Mouse (Mus musculus): ENCODE measurements around the gene Cxcl2. TPM values are rescaled to one million over a fixed set of nuclear protein-coding genes. Genes with fewer than 3 reads are reported as not detected.

Gene Cxcl2
- polyA plus RNA-seq, 1 experiment from 2014 or later: 0.30 TPM

DNA sequence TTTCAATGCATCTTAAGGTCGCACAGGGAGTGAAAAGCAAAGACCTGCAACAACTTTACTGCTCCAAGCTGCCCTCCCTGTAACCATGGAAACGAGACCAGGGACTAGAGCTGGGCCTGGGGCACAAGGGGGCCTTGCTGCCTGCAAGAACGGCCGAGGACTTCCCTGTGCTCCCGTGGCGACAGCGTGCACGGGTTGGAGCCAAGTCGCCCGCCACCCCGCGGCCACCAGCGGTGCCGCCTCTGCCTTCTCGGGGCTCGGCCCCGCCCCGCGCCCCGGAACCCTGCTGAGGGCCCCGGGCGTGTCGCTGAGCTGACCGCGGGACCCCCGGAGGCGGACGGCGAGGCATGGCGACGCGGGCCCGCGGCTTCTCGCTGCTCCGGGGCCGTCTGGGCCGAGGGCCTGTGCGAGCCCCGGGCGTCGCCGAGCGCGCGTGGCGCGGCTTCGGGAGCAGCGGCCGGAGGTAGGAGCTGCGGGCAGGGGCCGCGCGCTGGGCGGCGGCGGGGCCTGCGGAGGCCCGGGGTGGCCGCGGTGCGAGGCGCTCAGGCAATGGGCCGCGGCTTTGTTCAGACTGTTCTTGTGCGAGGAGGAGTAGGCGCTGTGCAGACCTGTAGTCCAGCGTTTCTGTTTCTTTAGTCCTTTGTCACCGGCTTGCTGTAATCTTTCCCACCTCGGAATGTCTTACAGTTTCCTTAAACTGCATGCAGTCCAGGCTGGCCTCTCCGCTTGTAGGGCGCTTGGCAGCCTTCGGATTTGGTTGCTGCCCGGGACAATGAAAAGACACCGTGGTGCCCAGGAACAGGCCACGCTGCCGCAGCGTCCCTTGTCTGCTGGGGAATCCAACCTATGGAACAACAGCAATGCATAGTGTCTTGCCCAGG, 27.5 kb downstream of the Cxcl2 start, which contains the start of gene Mthfd2l:
Gene Mthfd2l, plus strand, starts transcription at position 147 of the 881 bp plus-strand sequence.
- Histone ChIP-seq H3K36me3 (ENCODE audit: control insufficient read depth, insufficient read depth) (0 out of 2 replicates have a peak, but pooled peaks cover 6% of the 10 kb centered on the region), H3K9me3 (ENCODE audit: control insufficient read depth) (no peaks in the 10 kb centered on the region), H3K27me3 (replicated peaks; ENCODE audit: control insufficient read depth, insufficient read depth, low read length) (no peaks in the 10 kb centered on the region), H3K27ac (ENCODE audit: low read depth, low read length) (peak within 1 kb of the TSS; percentile 96), H3K4me1 (replicated peaks; ENCODE audit: control insufficient read depth, insufficient read depth, low read length) (0 out of 2 replicates have a peak, but pooled peaks cover 3% of the 10 kb centered on the region), H3K9ac (ENCODE audit: low read depth, low read length) (peak within 1 kb of the TSS; percentile 95), H3K4me2 (replicated peaks; ENCODE audit: low read depth) (peak within 1 kb of the TSS; percentile 65), H3K4me3 (ENCODE audit: low read depth, low read length) (peak within 1 kb of the TSS; percentile 68)
- peak; percentile 85 for TF ChIP-seq CTCF (IDR thresholded peaks at IDR 0.05; ENCODE audit: low read depth)
- peak; percentile 97 for ATAC-seq
- under 1% methylated on average over 75 of the region's 79 CpGs for WGBS

GRCm38 (mm10) chr5:90931911-90932310, 28.2 kb downstream of the Cxcl2 start:
- 2% methylated on average over 6 of the region's 6 CpGs for WGBS
- Histone ChIP-seq H3K36me3 (ENCODE audit: control insufficient read depth, insufficient read depth) (0 out of 2 replicates have a peak, but pooled peaks cover 6% of the 10 kb centered on the region), H3K4me3 (ENCODE audit: low read depth, low read length) (peak overlapping the region; percentile 68), H3K9me3 (ENCODE audit: control insufficient read depth) (no peaks in the 10 kb centered on the region), H3K9ac (ENCODE audit: low read depth, low read length) (peak overlapping the region; percentile 95), H3K27me3 (replicated peaks; ENCODE audit: control insufficient read depth, insufficient read depth, low read length) (no peaks in the 10 kb centered on the region), H3K4me1 (replicated peaks; ENCODE audit: control insufficient read depth, insufficient read depth, low read length) (0 out of 2 replicates have a peak, but pooled peaks cover 3% of the 10 kb centered on the region), H3K4me2 (replicated peaks; ENCODE audit: low read depth) (peak overlapping the region; percentile 65), H3K27ac (ENCODE audit: low read depth, low read length) (peak overlapping the region; percentile 96)
- no peak for ATAC-seq
- no peak for TF ChIP-seq CTCF (IDR thresholded peaks at IDR 0.05; ENCODE audit: low read depth)

DNA sequence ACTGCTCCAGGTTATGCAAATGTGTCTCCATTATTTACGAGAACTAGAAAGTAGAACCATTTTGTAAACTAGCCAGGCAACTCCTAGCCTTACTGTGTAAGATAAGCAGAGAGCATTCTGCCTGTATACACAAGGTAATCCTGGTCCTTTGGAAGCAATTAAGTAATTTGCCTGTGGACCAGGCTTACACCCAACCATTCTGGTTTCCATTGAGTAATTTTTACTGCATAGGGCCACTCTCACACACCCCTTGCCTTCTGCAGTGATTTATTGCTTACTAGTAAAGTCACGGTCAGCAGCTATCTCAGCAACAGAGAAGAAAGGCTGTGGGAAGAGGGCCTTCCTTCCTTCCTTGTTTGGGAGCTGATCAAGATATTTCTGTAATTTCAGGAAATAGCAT, 33.0 kb downstream of the Cxcl2 start:
- Histone ChIP-seq H3K4me3 (ENCODE audit: low read depth, low read length) (no peak overlapping the region), H3K27ac (ENCODE audit: low read depth, low read length) (peak overlapping the region; percentile 41), H3K4me2 (replicated peaks; ENCODE audit: low read depth) (no peak overlapping the region), H3K36me3 (ENCODE audit: control insufficient read depth, insufficient read depth) (0 out of 2 replicates have a peak, but pooled peaks cover 6% of the 10 kb centered on the region), H3K4me1 (replicated peaks; ENCODE audit: control insufficient read depth, insufficient read depth, low read length) (0 out of 2 replicates have a peak, but pooled peaks cover 3% of the 10 kb centered on the region), H3K9ac (ENCODE audit: low read depth, low read length) (no peak overlapping the region), H3K27me3 (replicated peaks; ENCODE audit: control insufficient read depth, insufficient read depth, low read length) (no peaks in the 10 kb centered on the region), H3K9me3 (ENCODE audit: control insufficient read depth) (no peaks in the 10 kb centered on the region)
- TF ChIP-seq CTCF (IDR thresholded peaks at IDR 0.05; ENCODE audit: low read depth): no peak
- peak; percentile 91 for ATAC-seq
- WGBS: 34% methylated on average over 2 of the region's 2 CpGs

DNA sequence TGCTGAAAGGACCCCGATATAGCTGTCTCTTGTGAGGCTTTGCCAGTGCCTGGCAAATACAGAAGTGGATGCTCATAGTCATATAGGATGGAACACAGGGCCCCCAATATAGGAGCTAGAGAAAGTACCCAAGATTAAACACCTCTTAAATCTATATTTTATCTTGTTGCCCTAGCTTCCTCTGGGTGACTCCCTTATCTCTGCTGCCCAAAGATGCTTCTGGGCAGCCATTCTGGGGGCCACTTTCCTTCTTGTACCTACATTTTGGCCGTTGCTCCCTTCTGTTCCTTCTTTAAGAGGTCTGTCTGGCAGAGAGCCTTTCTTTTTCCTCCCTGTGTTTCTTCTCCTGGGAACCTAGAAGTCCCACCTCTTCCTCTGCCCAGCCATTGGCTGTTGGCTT, 41.8 kb downstream of the Cxcl2 start:
- H3K36me3 ChIP-seq (ENCODE audit: control insufficient read depth, insufficient read depth): no peaks in the 10 kb centered on the region
- H3K9ac ChIP-seq (ENCODE audit: low read depth, low read length): no peak overlapping the region
- no peak overlapping the region for H3K27ac ChIP-seq (ENCODE audit: low read depth, low read length)
- H3K9me3 ChIP-seq (ENCODE audit: control insufficient read depth): no peaks in the 10 kb centered on the region
- H3K4me2 ChIP-seq (replicated peaks; ENCODE audit: low read depth): no peak overlapping the region
- H3K4me1 ChIP-seq (replicated peaks; ENCODE audit: control insufficient read depth, insufficient read depth, low read length): no peaks in the 10 kb centered on the region
- no peak for TF ChIP-seq CTCF (IDR thresholded peaks at IDR 0.05; ENCODE audit: low read depth)
- no peak overlapping the region for H3K4me3 ChIP-seq (ENCODE audit: low read depth, low read length)
- H3K27me3 ChIP-seq (replicated peaks; ENCODE audit: control insufficient read depth, insufficient read depth, low read length): no peaks in the 10 kb centered on the region
- ATAC-seq: no peak
- 85% methylated on average over 2 of the region's 2 CpGs for WGBS

DNA sequence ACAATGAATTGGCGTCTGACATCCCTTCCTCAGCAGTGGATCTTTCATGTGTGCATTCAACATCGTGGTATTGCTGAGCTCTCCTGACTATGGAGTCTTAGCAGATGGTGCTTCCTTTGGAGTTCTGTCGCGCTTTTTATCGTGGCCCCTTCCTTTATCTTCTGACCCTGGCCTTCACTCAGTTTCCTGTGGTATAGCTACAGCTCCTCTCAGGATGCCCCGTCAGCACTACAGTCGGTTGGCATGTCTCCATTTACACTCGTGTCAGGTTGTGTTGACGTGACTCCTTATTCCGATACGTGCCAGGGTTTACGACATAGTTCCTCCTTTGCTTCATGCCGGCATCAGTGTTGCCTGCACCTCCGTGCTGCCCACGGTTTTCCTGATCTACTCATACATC, 45.8 kb downstream of the Cxcl2 start:
- no peaks in the 10 kb centered on the region for H3K27me3 ChIP-seq (replicated peaks; ENCODE audit: control insufficient read depth, insufficient read depth, low read length)
- WGBS: 84% methylated on average over 15 of the region's 15 CpGs

DNA sequence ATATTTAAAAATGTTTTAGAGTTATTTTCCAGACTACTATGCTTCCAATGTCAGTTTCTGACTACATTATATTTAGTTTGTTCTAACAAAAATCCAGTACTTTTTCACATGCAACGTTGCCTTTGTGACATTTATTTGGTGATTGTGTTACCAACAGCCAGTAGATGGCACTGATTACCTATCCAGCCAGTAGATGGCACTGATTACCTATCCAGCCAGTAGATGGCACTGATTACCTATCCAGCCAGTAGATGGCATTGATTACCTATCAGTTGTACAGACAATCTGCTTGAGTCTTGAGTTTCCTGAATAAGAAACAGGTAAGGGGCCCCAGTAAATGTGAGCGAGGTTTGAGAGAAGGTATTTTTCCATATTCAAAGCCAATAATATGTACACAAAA, 47.8 kb downstream of the Cxcl2 start:
- Histone ChIP-seq H3K4me3 (ENCODE audit: low read depth, low read length) (no peak overlapping the region), H3K27me3 (replicated peaks; ENCODE audit: control insufficient read depth, insufficient read depth, low read length) (no peaks in the 10 kb centered on the region), H3K27ac (ENCODE audit: low read depth, low read length) (no peak overlapping the region), H3K9ac (ENCODE audit: low read depth, low read length) (no peak overlapping the region), H3K4me1 (replicated peaks; ENCODE audit: control insufficient read depth, insufficient read depth, low read length) (no peaks in the 10 kb centered on the region), H3K4me2 (replicated peaks; ENCODE audit: low read depth) (no peak overlapping the region), H3K36me3 (ENCODE audit: control insufficient read depth, insufficient read depth) (no peaks in the 10 kb centered on the region), H3K9me3 (ENCODE audit: control insufficient read depth) (no peaks in the 10 kb centered on the region)
- WGBS: 40% methylated on average over 2 of the region's 2 CpGs
- peak; percentile 89 for TF ChIP-seq CTCF (IDR thresholded peaks at IDR 0.05; ENCODE audit: low read depth)
- no peak for ATAC-seq

More for the DNA sequence above, 45.8 kb downstream of the Cxcl2 start:
- no peak for TF ChIP-seq CTCF (IDR thresholded peaks at IDR 0.05; ENCODE audit: low read depth)
- H3K4me3 ChIP-seq (ENCODE audit: low read depth, low read length): no peak overlapping the region
- H3K9ac ChIP-seq (ENCODE audit: low read depth, low read length): no peak overlapping the region
- H3K36me3 ChIP-seq (ENCODE audit: control insufficient read depth, insufficient read depth): no peaks in the 10 kb centered on the region
- no peaks in the 10 kb centered on the region for H3K4me1 ChIP-seq (replicated peaks; ENCODE audit: control insufficient read depth, insufficient read depth, low read length)
- no peak overlapping the region for H3K4me2 ChIP-seq (replicated peaks; ENCODE audit: low read depth)
- H3K27ac ChIP-seq (ENCODE audit: low read depth, low read length): no peak overlapping the region
- H3K9me3 ChIP-seq (ENCODE audit: control insufficient read depth): no peaks in the 10 kb centered on the region
- no peak for ATAC-seq
